Mouse (Mus musculus) adrenal gland (tissue): ENCODE measurements at regions not wholly inside any gene's neighbourhood (a gene's known extent, or its start where the extent isn't known, plus 50 kb on each side); places are given as distances from the start of the nearest gene placed in this dataset.

Source experiments
- intact Hi-C: fragments of 180-260 bp; cut with DNase I; formaldehyde crosslinking; loops from one replicate; pipeline ENCODE4 v1.15.1; 2025

DNA sequence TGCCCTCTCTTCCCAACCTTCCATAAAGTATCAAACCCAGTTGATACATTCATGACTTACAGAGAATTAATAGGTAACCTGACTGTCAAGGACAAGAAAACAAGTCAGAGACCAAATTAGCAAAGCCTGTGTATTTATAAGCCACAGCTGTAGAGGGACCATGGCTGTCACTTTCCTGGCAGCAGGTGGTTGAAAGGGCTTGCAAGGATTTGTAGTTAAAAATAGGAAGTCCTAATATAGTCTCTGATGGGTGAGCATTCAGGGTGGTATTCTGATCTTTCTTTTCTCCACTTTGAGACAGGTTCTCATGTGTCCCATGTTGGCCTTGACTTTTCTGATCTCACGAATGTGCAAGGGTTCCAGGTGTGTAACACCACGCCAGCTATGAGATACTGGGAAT, 63.7 kb upstream of the Ddx18 start:
- intact Hi-C loops: no loop called here

DNA sequence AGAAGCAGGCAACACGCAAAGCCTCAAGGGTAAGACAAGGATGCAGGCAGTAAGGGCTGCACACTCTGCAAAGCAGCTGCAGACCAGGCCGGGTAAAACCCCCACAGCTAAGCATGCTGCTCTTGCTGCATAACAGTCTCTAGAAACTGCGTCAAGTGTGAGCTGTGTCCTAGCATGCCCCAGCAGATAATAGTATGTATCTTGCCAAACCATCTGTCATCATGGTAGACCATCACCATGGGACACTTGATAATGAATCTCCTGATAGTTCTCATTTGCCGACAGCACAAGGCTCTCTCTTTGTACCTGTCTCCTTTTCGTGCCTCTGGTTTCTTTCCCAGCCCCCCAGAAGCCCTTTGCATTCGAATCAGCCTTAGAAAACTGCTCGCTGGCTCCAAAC, 52.5 kb upstream of the Ddx18 start:
- intact Hi-C loops: no loop called here

DNA sequence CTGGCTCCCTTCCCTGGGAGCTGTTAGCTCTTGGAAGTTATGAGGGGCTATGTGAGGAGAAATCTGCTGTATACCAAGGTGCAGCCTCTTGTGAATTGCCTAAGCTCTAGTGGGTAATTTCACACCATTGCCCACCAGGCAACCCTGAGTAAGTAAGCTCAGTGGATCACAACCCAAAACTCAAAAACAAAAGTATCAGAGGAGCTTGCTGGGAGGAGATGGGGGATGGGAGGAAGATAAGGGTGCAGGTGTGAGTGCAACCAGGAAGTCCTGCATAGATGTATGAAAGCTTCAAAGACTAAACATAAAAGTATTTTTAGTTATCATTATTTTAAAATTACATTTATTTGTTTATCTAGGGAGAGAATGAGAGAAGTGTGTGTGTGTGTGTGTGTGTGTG, 50.8 kb upstream of the Ddx18 start:
- intact Hi-C loops: no loop called here
